Mouse (Mus musculus) spleen, adult 2 months (tissue): ENCODE measurements around the gene Ncf1. TPM values are rescaled to one million over a fixed set of nuclear protein-coding genes. Genes with fewer than 3 reads are reported as not detected.

Experiments used
- DNase-seq, 2 experiments: peaks; one replicate each; pipeline versions ENCODE4 v3.0.0 to v3.0.0-alpha.2; 2012 to 2021; ENCODE audit warnings: low spot score in 2 of 2, low read depth in 1 of 2
- H3K27ac ChIP-seq: fragments of 200-500 bp; 2 replicates; pipeline ENCODE4 v1.5.1; 2012; ENCODE audit warnings: low read length, inconsistent platforms; ENCODE audit not compliant: insufficient read depth
- H3K27me3 ChIP-seq: fragments of 200-500 bp; 2 replicates; pipeline ENCODE4 v1.6.1; 2012; ENCODE audit warnings: mild to moderate bottlenecking, moderate library complexity, low read length, inconsistent platforms; ENCODE audit not compliant: control insufficient read depth, insufficient read depth
- H3K36me3 ChIP-seq: fragments of 200-500 bp; 2 replicates; pipeline ENCODE4 v1.6.1; 2012; ENCODE audit warnings: mild to moderate bottlenecking, low read length, inconsistent platforms; ENCODE audit not compliant: control insufficient read depth, insufficient read depth
- H3K4me1 ChIP-seq: fragments of 200-500 bp; 2 replicates; pipeline ENCODE4 v1.6.1; 2011; ENCODE audit warnings: inconsistent platforms; ENCODE audit not compliant: control insufficient read depth, insufficient read depth, insufficient read length
- H3K4me3 ChIP-seq: fragments of 200-500 bp; 2 replicates; pipeline ENCODE4 v1.5.1; 2011; ENCODE audit warnings: mild to moderate bottlenecking, inconsistent platforms; ENCODE audit not compliant: insufficient read depth, insufficient read length; ENCODE audit errors: extremely low read depth
- CTCF ChIP-seq: fragments of 200-500 bp; IDR thresholded peaks from 2 replicates; pipeline ENCODE4 v1.5.1; 2011; ENCODE audit warnings: mild to moderate bottlenecking, inconsistent platforms; ENCODE audit not compliant: insufficient read depth, insufficient read length, insufficient replicate concordance; ENCODE audit errors: extremely low read depth
- POLR2A ChIP-seq: fragments of 200-500 bp; IDR thresholded peaks from 2 replicates; pipeline ENCODE4 v1.6.1; 2011; ENCODE audit warnings: low read depth, low read length, inconsistent platforms
- WGBS: fragments of 180-500 bp; shearing (Covaris S2); methylation state at CpG from one replicate; pipeline ENCODE4 v1.1.7; 2018; 5-methylcytosine and 5-hydroxymethylcytosine counted together
- polyA plus RNA-seq: library from polyadenylated mRNA; depleted of rRNA; stranded (reverse); fragments of >200 nt; gene quantifications from 2 replicates; pipeline ENCODE4 v1.2.3, GENCODE M21; 2012

The Ncf1 gene
- polyA plus RNA-seq, 1 experiment = 103 TPM

GRCm38 (mm10) chr5:134270566-134270965 is 41.1 kb upstream of the Ncf1 start:
- Histone ChIP-seq H3K27ac (peak overlapping the region; percentile 77), H3K27me3 (no peaks in the 10 kb centered on the region), H3K4me1 (peaks cover 10% of the 10 kb centered on the region; the same call in 1 of the 2 replicates), H3K4me3 (no peak overlapping the region), H3K36me3 (peaks cover 21% of the 10 kb centered on the region)
- 61% methylated on average over 4 of the region's 4 CpGs for WGBS
- TF ChIP-seq CTCF = no peak
- TF ChIP-seq POLR2A = no peak
- no peak for DNase-seq

GRCm38 (mm10) chr5:134269751-134270150 is 40.3 kb upstream of the Ncf1 start:
- H3K4me1 ChIP-seq = peaks cover 5% of the 10 kb centered on the region; the same call in 1 of the 2 replicates
- peak in 1 of 2 experiments; percentile 67 for DNase-seq
- 71% methylated on average over 5 of the region's 5 CpGs for WGBS
- H3K4me3 ChIP-seq = no peak overlapping the region
- TF ChIP-seq CTCF (no peak), POLR2A (no peak)
- H3K27me3 ChIP-seq = no peaks in the 10 kb centered on the region
- H3K27ac ChIP-seq = peak overlapping the region; percentile 77
- peaks cover 23% of the 10 kb centered on the region for H3K36me3 ChIP-seq

- TF ChIP-seq CTCF (no peak), POLR2A (no peak)
- H3K4me3 ChIP-seq = no peak overlapping the region
- no peaks in the 10 kb centered on the region for H3K27me3 ChIP-seq
- DNase-seq = no peak
- peaks cover 23% of the 10 kb centered on the region for H3K36me3 ChIP-seq
- H3K4me1 ChIP-seq = peaks cover 5% of the 10 kb centered on the region; the same call in 1 of the 2 replicates
- H3K27ac ChIP-seq = peak overlapping the region; percentile 74
- WGBS = 91% methylated on average over 8 of the region's 8 CpGs
Measured at GRCm38 (mm10) chr5:134268751-134269150, 39.3 kb upstream of the Ncf1 start.

- no peak overlapping the region for H3K4me3 ChIP-seq
- no peaks in the 10 kb centered on the region for H3K27me3 ChIP-seq
- DNase-seq = peak; percentile 30 to 77
- 49% methylated on average over 18 of the region's 18 CpGs for WGBS
- H3K4me1 ChIP-seq = peaks cover 5% of the 10 kb centered on the region; the same call in 1 of the 2 replicates
- H3K36me3 ChIP-seq = peaks cover 26% of the 10 kb centered on the region
- peak overlapping the region; percentile 74 for H3K27ac ChIP-seq
- no peak for TF ChIP-seq POLR2A
- no peak for TF ChIP-seq CTCF
Measured at GRCm38 (mm10) chr5:134266404-134266803, 37.0 kb upstream of the Ncf1 start.

- TF ChIP-seq CTCF (no peak), POLR2A (no peak)
- Histone ChIP-seq H3K4me1 (peaks cover 5% of the 10 kb centered on the region; the same call in 1 of the 2 replicates), H3K27me3 (no peaks in the 10 kb centered on the region), H3K4me3 (no peak overlapping the region), H3K27ac (peak overlapping the region; percentile 30), H3K36me3 (peaks cover 31% of the 10 kb centered on the region)
- no peak for DNase-seq
- WGBS = 81% methylated on average over 2 of the region's 2 CpGs
Measured at GRCm38 (mm10) chr5:134265890-134266289, 36.5 kb upstream of the Ncf1 start.

- TF ChIP-seq CTCF (no peak), POLR2A (no peak)
- DNase-seq = no peak
- Histone ChIP-seq H3K27me3 (no peaks in the 10 kb centered on the region), H3K4me1 (no peaks in the 10 kb centered on the region), H3K4me3 (no peak overlapping the region), H3K36me3 (peaks cover 40% of the 10 kb centered on the region), H3K27ac (no peak overlapping the region)
- WGBS = 95% methylated on average over 9 of the region's 9 CpGs
Measured at GRCm38 (mm10) chr5:134260001-134260636, 30.7 kb upstream of the Ncf1 start.

GRCm38 (mm10) chr5:134258934-134259333 is 29.5 kb upstream of the Ncf1 start:
- TF ChIP-seq CTCF (no peak), POLR2A (no peak)
- H3K27ac ChIP-seq = no peak overlapping the region
- H3K4me3 ChIP-seq = no peak overlapping the region
- no peak for DNase-seq
- no peaks in the 10 kb centered on the region for H3K4me1 ChIP-seq
- peaks cover 38% of the 10 kb centered on the region for H3K36me3 ChIP-seq
- WGBS = 90% methylated on average over 2 of the region's 2 CpGs
- H3K27me3 ChIP-seq = no peaks in the 10 kb centered on the region
